Mouse (Mus musculus) MEL (cell line): Measurements from ENCODE around the gene Ikzf1. TPM values are rescaled to one million over a fixed set of nuclear protein-coding genes. Genes with fewer than 3 reads are reported as not detected.
A peak's percentile ranks its signal among the peaks of the same experiment; 100 is the strongest.

Experiments
- DNase-seq: peaks from one replicate; pipeline ENCODE4 v3.0.0; 2011; ENCODE audit warnings: low read depth, low spot score
- H3K27ac ChIP-seq: 2 replicates; pipeline ENCODE4 v1.5.1; 2012; ENCODE audit warnings: low read depth, mild to moderate bottlenecking, control low read depth, low read length, moderate library complexity; ENCODE audit not compliant: control insufficient read depth
- H3K27me3 ChIP-seq, 2 experiments: fragments of 150-350 bp in 1 of 2; sonication (generic) in 1 of 2; 2 replicates each; pipeline ENCODE4 v1.6.1; 2012; ENCODE audit warnings: low read length in 2 of 2, mild to moderate bottlenecking in 2 of 2, improper control_type of control experiment in 1 of 2, moderate library complexity in 1 of 2; ENCODE audit not compliant: insufficient read depth in 2 of 2, control insufficient read depth in 1 of 2
- H3K36me3 ChIP-seq, 2 experiments: 2 replicates each; pipeline ENCODE4 v1.6.1; 2012 to 2014; ENCODE audit warnings: low read length in 2 of 2, improper control_type of control experiment in 1 of 2, inconsistent platforms in 1 of 2, mild to moderate bottlenecking in 1 of 2; ENCODE audit not compliant: insufficient read depth in 2 of 2, control insufficient read depth in 1 of 2
- H3K4me1 ChIP-seq, 2 experiments: fragments of 150-350 bp in 1 of 2; sonication (generic) in 1 of 2; 2 replicates each; pipeline ENCODE4 v1.6.1; 2012; ENCODE audit warnings: low read length in 2 of 2, improper control_type of control experiment in 1 of 2, mild to moderate bottlenecking in 1 of 2; ENCODE audit not compliant: insufficient read depth in 2 of 2, control insufficient read depth in 1 of 2
- H3K4me3 ChIP-seq, 2 experiments: fragments of 150-350 bp in 1 of 2; sonication (generic) in 1 of 2; 2 replicates each; pipeline ENCODE4 v1.5.1; 2012; ENCODE audit warnings: low read depth in 2 of 2, low read length in 2 of 2, mild to moderate bottlenecking in 2 of 2, moderate library complexity in 2 of 2, control low read depth in 1 of 2, improper control_type of control experiment in 1 of 2; ENCODE audit not compliant: control insufficient read depth in 1 of 2, insufficient read depth in 1 of 2
- H3K79me2 ChIP-seq: 2 replicates; pipeline ENCODE4 v1.6.1; 2012; ENCODE audit warnings: mild to moderate bottlenecking, low read length, moderate library complexity; ENCODE audit not compliant: control insufficient read depth, poor library complexity, insufficient read depth
- H3K9ac ChIP-seq: 2 replicates; pipeline ENCODE4 v1.6.1; 2012; ENCODE audit warnings: low read depth, mild to moderate bottlenecking, control low read depth, low read length, moderate library complexity; ENCODE audit not compliant: control insufficient read depth, poor library complexity, severe bottlenecking
- H3K9me3 ChIP-seq: fragments of 150-350 bp; sonication (generic); replicated peaks from 2 replicates; pipeline ENCODE4 v1.6.1; 2012; ENCODE audit warnings: mild to moderate bottlenecking, low read length, improper control_type of control experiment, moderate library complexity; ENCODE audit not compliant: insufficient read depth
- BHLHE40 ChIP-seq: IDR thresholded peaks from 2 replicates; pipeline ENCODE4 v1.6.1; 2012; ENCODE audit warnings: low read depth, mild to moderate bottlenecking, inconsistent platforms, low read length, improper control_type of control experiment, borderline replicate concordance
- CHD1 ChIP-seq: IDR thresholded peaks from 2 replicates; pipeline ENCODE4 v1.6.1; 2012; ENCODE audit warnings: low read depth, mild to moderate bottlenecking, inconsistent platforms, low read length, improper control_type of control experiment
- CHD2 ChIP-seq: IDR thresholded peaks from 2 replicates; pipeline ENCODE4 v1.6.1; 2011; ENCODE audit warnings: low read length, improper control_type of control experiment
- E2F4 ChIP-seq: IDR thresholded peaks from 2 replicates; pipeline ENCODE4 v1.6.1; 2011; ENCODE audit warnings: low read depth, low read length, improper control_type of control experiment, borderline replicate concordance
- ELF1 ChIP-seq: IDR thresholded peaks from 2 replicates; pipeline ENCODE4 v1.6.1; 2014; ENCODE audit warnings: low read depth, mild to moderate bottlenecking, inconsistent platforms, low read length, improper control_type of control experiment, moderate library complexity
- ETS1 ChIP-seq: IDR thresholded peaks from 2 replicates; pipeline ENCODE4 v1.6.1; 2012; ENCODE audit warnings: low read depth, mild to moderate bottlenecking, inconsistent platforms, low read length, improper control_type of control experiment, moderate library complexity
- GABPA ChIP-seq: IDR thresholded peaks from 2 replicates; pipeline ENCODE4 v1.6.1; 2012; ENCODE audit warnings: low read depth, mild to moderate bottlenecking, inconsistent platforms, low read length, improper control_type of control experiment, moderate library complexity
- MAFK ChIP-seq: IDR thresholded peaks from 2 replicates; pipeline ENCODE4 v1.6.1; 2011; ENCODE audit warnings: low read depth, mild to moderate bottlenecking, low read length, improper control_type of control experiment, borderline replicate concordance
- MAZ ChIP-seq: IDR thresholded peaks from 2 replicates; pipeline ENCODE4 v1.6.1; 2012; ENCODE audit warnings: low read depth, mild to moderate bottlenecking, inconsistent platforms, low read length, improper control_type of control experiment
- MXI1 ChIP-seq: IDR thresholded peaks from 2 replicates; pipeline ENCODE4 v1.6.1; 2011; ENCODE audit warnings: mild to moderate bottlenecking, low read depth, low read length, improper control_type of control experiment
- MYC ChIP-seq: IDR thresholded peaks from 2 replicates; pipeline ENCODE4 v1.6.1; 2011; ENCODE audit warnings: low read depth, mild to moderate bottlenecking, low read length, improper control_type of control experiment, moderate library complexity
- NELFE ChIP-seq: IDR thresholded peaks from 2 replicates; pipeline ENCODE4 v1.6.1; 2011; ENCODE audit warnings: low read depth, low read length, improper control_type of control experiment
- POLR2A ChIP-seq, 2 experiments: IDR thresholded peaks; 2 replicates each; pipeline ENCODE4 v1.6.1; 2011 to 2012; ENCODE audit warnings: low read length in 2 of 2, mild to moderate bottlenecking in 2 of 2, control low read depth in 1 of 2, improper control_type of control experiment in 1 of 2, low read depth in 1 of 2, moderate library complexity in 1 of 2; ENCODE audit not compliant: control insufficient read depth in 1 of 2, insufficient read depth in 1 of 2, poor library complexity in 1 of 2
- POLR2AphosphoS2 ChIP-seq: IDR thresholded peaks from 2 replicates; pipeline ENCODE4 v1.6.1; 2011; ENCODE audit warnings: low read length, improper control_type of control experiment
- POLR2AphosphoS5 ChIP-seq: IDR thresholded peaks from 2 replicates; pipeline ENCODE4 v1.6.1; 2012; ENCODE audit warnings: low read depth, borderline replicate concordance, mild to moderate bottlenecking, inconsistent platforms, low read length, moderate library complexity, mixed read lengths
- UBTF ChIP-seq: IDR thresholded peaks from 2 replicates; pipeline ENCODE4 v1.6.1; 2012; ENCODE audit warnings: low read depth, mild to moderate bottlenecking, inconsistent platforms, low read length, improper control_type of control experiment, moderate library complexity, borderline replicate concordance; ENCODE audit not compliant: insufficient read depth
- USF2 ChIP-seq, 2 experiments: IDR thresholded peaks; 2 replicates each; pipeline ENCODE4 v1.6.1; 2011 to 2012; ENCODE audit warnings: improper control_type of control experiment in 2 of 2, low read length in 2 of 2, borderline replicate concordance in 1 of 2, inconsistent platforms in 1 of 2, low read depth in 1 of 2, mild to moderate bottlenecking in 1 of 2; ENCODE audit not compliant: insufficient read depth in 1 of 2
- ZKSCAN1 ChIP-seq: IDR thresholded peaks from 2 replicates; pipeline ENCODE4 v1.6.1; 2012; ENCODE audit warnings: low read depth, mild to moderate bottlenecking, inconsistent platforms, low read length, improper control_type of control experiment, moderate library complexity
- ZMIZ1 ChIP-seq: IDR thresholded peaks from 2 replicates; pipeline ENCODE4 v1.6.1; 2012; ENCODE audit warnings: low read depth, mild to moderate bottlenecking, inconsistent platforms, low read length, improper control_type of control experiment, moderate library complexity
- ZNF384 ChIP-seq: IDR thresholded peaks from 2 replicates; pipeline ENCODE4 v1.6.1; 2012; ENCODE audit warnings: low read depth, mild to moderate bottlenecking, inconsistent platforms, low read length, improper control_type of control experiment
- polyA plus RNA-seq, 2 experiments: library from polyadenylated mRNA; stranded (reverse) in 1 of 2; unstranded in 1 of 2; fragments of >175 nt in 1 of 2; fragments of >200 nt in 1 of 2; gene quantifications; 2 replicates each; pipeline versions ENCODE4 v1.2.1 to v1.2.4; 2012; ENCODE audit warnings: low replicate concordance in 2 of 2, low read depth in 1 of 2; ENCODE audit not compliant: insufficient read length in 2 of 2, insufficient read depth in 1 of 2, missing spikeins in 1 of 2
- total RNA-seq: library from RNA; depleted of rRNA; stranded (reverse); fragments of 300-350 nt; gene quantifications from 2 replicates; pipeline ENCODE4 v1.2.3, GENCODE M21; 2012

The Ikzf1 gene
- total and polyA plus RNA-seq, 3 experiments, result 28.0 to 128 (median 90.6) TPM

GRCm38 (mm10) chr11:11695907-11696306 is 11.1 kb downstream of the Ikzf1 start:
- H3K79me2 ChIP-seq, result peaks cover 71% of the 10 kb centered on the region
- no peaks in the 10 kb centered on the region for H3K27me3 ChIP-seq
- H3K9me3 ChIP-seq, result no peaks in the 10 kb centered on the region
- no peak overlapping the region for H3K4me3 ChIP-seq
- H3K27ac ChIP-seq, result no peak overlapping the region
- H3K4me1 ChIP-seq, result peaks cover 40 to 48% of the 10 kb centered on the region in 2 experiments
- DNase-seq, result no peak
- H3K36me3 ChIP-seq, result peaks cover 10 to 60% of the 10 kb centered on the region in 2 experiments
- TF ChIP-seq MXI1 (0 out of 2 replicates have a peak, but pooled peaks have one; percentile 17), ETS1 (no peak)
- 0 out of 2 replicates have a peak overlapping the region, but pooled peaks have one; percentile 3 for H3K9ac ChIP-seq

- Histone ChIP-seq H3K27me3 (no peaks in the 10 kb centered on the region), H3K4me1 (peaks cover 36 to 44% of the 10 kb centered on the region in 2 experiments), H3K9me3 (no peaks in the 10 kb centered on the region), H3K4me3 (no peak overlapping the region), H3K9ac (no peak overlapping the region), H3K79me2 (peaks cover 63% of the 10 kb centered on the region), H3K27ac (no peak overlapping the region), H3K36me3 (peaks cover 19 to 52% of the 10 kb centered on the region in 2 experiments)
- no peak for DNase-seq
- TF ChIP-seq MYC, result no peak
- TF ChIP-seq MAZ, result no peak
- TF ChIP-seq BHLHE40, result no peak
- TF ChIP-seq NELFE, result no peak
- TF ChIP-seq ZNF384, result no peak
These were observed 12.0 kb downstream of the Ikzf1 start for GRCm38 (mm10) chr11:11696814-11697213.

- Histone ChIP-seq H3K27me3 (no peaks in the 10 kb centered on the region), H3K27ac (no peak overlapping the region), H3K4me1 (peaks cover 4 to 6% of the 10 kb centered on the region in 2 experiments), H3K4me3 (no peak overlapping the region), H3K9ac (no peak overlapping the region), H3K79me2 (peaks cover 21% of the 10 kb centered on the region), H3K9me3 (no peaks in the 10 kb centered on the region)
- no peak for DNase-seq
- no peak for TF ChIP-seq ZKSCAN1
- no peak for TF ChIP-seq CHD1
- TF ChIP-seq USF2 (IDR thresholded peaks at IDR 0.05; ENCODE audit: borderline replicate concordance in 1 of 2, insufficient read depth in 1 of 2, low read depth in 1 of 2, low read length in 2 of 2), result no peak
- no peak for TF ChIP-seq POLR2AphosphoS2
- TF ChIP-seq ZMIZ1, result no peak
- no peak for TF ChIP-seq CHD2
- TF ChIP-seq UBTF, result no peak
- no peak for TF ChIP-seq ELF1
- TF ChIP-seq ETS1, result no peak
- no peak for TF ChIP-seq NELFE
- no peak for TF ChIP-seq POLR2A (IDR thresholded peaks at IDR 0.05; ENCODE audit: control insufficient read depth in 1 of 2, insufficient read depth in 1 of 2, low read depth in 1 of 2, low read length in 2 of 2, poor library complexity in 1 of 2)
- no peak for TF ChIP-seq POLR2AphosphoS5
- no peak for TF ChIP-seq E2F4
- TF ChIP-seq ZNF384, result no peak
- no peak for TF ChIP-seq MAFK
- TF ChIP-seq GABPA, result no peak
- TF ChIP-seq, all 39 proteins: peak for 0
- H3K36me3 ChIP-seq, result peaks cover 14 to 42% of the 10 kb centered on the region in 2 experiments
These were observed 16.6 kb downstream of the Ikzf1 start for GRCm38 (mm10) chr11:11701378-11701777.
